Mouse (Mus musculus): ENCODE results near the gene Prrt4.
A peak's percentile ranks its signal among the peaks of the same experiment; 100 is the strongest.
"Not testable (repeated sequence)": the region's sequence is repeated elsewhere in the genome, so short reads cannot be mapped to it uniquely, and the experiment has no call there.

Prrt4 gene

DNA sequence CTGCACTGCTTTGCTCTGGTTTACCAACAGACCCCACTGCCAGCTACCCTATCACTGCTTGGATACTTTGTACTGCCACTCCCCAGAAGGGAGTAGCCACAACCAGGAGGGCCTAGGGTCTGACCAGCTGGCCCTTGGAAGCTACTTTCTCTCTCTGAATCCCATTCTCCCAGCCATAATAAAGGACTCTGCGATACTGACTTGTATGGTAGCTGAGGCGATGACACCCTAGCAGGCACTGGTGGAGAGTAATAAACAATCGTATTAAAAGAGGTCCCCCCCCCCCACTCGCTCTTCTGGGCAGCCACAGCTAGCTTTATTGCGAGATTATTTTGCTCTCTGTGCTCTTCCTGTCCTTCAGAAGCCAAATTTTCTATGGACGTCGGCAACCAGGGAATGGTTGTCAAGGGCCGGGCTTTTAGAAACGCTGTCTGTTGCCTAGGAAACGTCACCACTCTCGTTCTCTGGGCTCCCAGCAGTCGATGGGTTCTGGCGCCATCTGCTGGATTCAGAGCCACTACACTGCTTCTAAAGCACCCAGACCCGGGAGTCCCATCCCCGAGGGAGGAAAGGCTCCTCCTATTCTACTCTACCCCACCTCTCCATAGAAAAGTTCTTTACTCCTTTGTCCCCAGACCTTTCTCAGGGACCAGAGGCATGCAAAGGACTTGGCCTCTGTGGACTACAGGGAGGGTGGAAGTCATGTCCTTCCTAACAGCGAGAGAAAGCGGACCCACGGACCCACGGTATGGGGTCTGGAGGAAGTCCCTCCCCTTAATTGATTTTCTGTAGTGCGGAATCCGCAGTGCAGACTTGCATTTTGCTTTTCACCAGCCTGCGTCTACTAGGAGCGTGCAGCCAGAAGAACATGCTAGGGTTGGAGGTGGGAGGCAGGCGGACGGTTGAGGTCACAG is 19.2 kb upstream of the Prrt4 start:
- peak; percentile 93 for DNase-seq

DNA sequence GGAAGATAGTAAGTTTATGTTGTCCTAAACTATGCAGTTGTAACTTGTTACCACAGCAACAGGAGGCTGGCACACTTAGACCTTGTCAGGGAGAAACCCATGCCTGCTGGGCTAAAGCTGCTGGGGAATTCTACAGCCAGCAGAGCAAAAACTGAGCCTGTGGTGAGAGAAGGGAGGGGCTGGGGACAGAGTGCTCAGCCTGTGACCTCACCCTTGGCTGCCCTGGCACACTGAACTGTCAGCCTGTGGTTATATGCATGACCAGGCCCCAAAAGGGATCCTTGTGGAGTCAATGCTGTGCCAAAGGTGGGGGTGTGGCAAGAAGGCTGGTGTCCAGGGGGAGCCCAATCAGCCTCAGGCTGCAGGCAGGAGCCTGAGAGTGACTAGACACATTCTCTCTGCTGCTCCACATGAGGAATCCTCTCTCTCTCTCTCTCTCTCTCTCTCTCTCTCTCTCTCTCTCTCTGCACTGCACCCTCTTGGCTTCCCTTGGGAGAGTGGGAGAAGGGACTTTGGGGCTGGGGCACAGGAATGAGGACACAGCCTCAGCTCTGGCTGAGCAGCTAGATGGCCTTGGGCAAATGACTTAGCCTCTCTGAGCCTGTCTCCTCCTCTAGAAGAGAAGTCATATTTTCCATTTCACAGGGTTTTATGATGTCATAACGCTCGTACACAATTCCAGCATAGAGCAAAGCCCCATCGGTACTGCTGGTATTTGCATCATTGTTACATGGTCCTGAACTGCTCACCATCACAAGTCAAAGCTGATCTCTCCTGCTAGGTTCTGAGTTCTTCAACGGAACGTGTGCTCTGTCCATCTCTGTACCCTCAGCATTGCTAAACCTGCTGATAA is 16.7 kb upstream of the Prrt4 start:
- peak; percentile 56 for DNase-seq

GRCm38 (mm10) chr6:29195146-29195545 is 15.8 kb upstream of the Prrt4 start:
- no peak for DNase-seq

DNA sequence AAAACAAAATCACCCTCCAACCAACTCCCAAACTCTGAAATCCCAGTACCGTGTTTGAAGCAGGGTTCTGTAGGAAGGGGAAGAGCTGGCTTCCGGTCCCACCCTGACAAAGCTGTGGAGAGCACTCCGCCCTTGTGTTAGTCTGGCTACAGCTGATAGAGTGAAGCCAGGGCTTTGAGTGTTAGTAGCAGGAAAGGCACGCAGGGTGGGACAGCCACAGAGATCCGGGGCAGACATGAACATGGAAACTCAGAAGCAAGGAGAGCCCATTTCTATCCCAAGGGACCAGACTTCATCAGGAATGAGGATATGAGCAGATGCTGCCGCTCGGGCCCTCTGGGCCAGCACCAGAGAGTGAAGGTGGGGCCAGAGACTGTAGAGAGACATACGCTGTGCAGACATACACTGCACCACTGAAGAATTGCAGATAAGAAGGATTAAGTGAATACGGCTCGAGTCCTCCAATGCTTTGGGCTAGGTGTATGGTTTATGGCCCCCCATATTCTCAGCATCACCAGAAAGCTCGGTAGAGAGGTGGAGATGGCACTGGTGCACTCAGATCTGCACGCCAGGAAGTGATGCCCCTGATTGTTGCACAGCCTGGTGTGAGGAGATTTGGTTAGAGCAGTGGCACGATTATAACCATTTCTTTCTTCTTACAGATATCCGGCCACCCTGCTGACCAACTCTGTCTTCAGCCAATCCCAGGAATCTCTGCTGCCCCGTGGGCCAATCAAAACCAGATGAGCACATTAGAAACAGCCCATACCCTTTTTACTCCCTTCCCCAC is 14.8 kb upstream of the Prrt4 start:
- peak; percentile 38 for DNase-seq

GRCm38 (mm10) chr6:29187936-29188335 is 8.6 kb upstream of the Prrt4 start:
- no peak for DNase-seq

GRCm38 (mm10) chr6:29179843-29180242 is 459 bp upstream of the Prrt4 start:
- DNase-seq, result no peak

GRCm38 (mm10) chr6:29177901-29178879 is 1.2 kb downstream of the Prrt4 start:
- DNase-seq, result no peak

DNA sequence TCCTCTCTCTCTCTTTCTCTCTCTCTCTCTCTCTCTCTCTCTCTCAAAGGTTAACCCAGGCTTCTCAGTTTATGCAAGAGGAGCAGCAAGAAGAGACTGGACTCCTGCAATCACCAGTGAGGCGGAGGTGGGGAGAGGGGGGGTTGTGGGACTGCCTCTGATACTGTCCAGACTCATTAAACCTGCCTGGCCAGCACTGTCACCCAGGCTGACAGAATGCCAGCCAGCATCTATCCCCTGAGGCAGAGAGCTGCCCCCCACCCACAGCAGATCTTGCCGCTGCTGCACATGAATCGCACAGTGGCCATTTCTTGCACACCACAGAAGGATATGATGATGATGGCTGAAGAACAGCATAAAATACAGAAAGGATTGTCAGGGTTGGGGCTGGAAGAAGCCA is 4.3 kb downstream of the Prrt4 start:
- DNase-seq, result no peak

DNA sequence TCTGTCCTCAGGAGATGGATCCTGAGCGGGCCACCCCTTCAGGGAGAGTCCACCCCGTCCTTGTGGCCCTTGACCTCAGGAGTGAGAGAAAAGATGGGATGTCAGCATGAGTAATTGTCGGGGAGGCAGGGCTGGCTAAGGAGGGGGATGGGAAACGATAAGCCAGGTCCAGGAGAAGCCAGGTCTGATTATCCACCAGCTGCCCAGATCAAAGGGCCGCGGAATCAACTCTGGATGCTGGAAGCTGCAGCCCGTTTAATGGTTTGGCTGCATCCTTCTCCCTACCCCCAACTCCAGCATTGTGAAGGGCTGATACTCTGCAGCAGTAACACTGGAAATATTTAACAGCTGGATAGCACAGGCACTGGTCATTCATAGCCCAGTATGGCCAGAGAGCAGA is 5.0 kb downstream of the Prrt4 start:
- no peak for DNase-seq

DNA sequence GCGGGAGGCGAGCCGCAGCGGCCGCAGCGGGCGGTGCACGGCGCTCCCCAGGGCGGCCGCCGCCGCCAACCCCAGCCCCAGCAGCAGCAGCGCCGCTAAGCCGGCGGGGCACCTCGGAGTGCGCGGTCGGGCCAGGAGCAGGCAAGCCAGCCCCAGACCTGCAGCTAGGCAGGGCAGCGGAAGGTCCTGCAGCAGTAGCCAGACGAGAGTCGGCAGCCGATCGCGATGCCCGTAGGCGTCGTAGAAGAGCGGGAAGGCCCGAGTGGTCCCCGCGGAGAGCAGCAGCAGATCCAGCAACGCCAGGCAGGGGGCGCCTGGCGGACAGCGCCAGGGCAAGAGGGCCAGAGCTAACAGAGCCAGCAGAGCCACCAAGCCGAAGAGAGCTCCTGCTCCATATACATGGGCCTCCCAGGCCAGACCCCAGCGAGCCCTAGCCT is 8.4 kb downstream of the Prrt4 start:
- peak; percentile 75 for DNase-seq

- peak; percentile 20 for DNase-seq
Observed at GRCm38 (mm10) chr6:29170063-29170921, 9.1 kb downstream of the Prrt4 start.

- DNase-seq, result no peak
Observed at GRCm38 (mm10) chr6:29169675-29170062, 9.7 kb downstream of the Prrt4 start.

DNA sequence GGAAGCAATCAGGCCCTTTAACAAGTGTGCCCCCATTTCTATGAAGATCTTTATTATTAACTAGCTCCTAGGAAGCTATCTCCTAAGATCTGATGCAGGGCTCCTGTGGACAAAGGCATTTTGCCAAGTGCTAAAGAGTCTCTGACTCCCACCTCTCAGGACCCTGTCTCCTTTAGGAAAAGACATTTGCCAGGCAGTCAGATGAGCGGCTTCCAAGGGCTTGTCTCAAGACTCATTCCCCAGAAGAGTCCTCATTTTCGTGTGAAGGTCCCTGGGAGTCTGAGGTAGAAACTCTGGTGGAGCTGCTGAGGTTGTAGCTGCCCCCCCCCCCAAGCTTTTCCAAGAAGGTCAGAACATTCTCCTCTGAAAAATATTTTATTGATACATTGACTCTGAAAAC is 10.5 kb downstream of the Prrt4 start:
- no peak for DNase-seq

DNA sequence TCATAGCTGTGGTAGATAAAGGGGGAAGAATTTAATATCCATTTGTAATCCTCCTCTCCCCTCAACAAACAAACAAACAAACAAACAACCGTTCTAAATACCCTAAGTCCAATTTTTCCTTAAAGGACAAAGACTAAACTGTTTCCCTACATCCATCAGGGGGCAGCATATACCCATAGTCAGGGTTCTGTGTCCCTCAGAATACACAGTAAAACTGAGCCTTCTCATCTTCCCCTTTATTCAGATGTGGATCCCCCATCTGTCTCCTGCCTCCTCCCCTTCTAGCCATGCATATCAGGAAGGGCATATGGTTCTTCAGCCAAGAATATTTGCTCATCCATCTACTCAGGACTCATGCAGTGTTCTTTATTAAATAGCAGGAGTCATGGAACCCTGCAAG is 13.2 kb downstream of the Prrt4 start:
- DNase-seq, result peak; percentile 68

DNA sequence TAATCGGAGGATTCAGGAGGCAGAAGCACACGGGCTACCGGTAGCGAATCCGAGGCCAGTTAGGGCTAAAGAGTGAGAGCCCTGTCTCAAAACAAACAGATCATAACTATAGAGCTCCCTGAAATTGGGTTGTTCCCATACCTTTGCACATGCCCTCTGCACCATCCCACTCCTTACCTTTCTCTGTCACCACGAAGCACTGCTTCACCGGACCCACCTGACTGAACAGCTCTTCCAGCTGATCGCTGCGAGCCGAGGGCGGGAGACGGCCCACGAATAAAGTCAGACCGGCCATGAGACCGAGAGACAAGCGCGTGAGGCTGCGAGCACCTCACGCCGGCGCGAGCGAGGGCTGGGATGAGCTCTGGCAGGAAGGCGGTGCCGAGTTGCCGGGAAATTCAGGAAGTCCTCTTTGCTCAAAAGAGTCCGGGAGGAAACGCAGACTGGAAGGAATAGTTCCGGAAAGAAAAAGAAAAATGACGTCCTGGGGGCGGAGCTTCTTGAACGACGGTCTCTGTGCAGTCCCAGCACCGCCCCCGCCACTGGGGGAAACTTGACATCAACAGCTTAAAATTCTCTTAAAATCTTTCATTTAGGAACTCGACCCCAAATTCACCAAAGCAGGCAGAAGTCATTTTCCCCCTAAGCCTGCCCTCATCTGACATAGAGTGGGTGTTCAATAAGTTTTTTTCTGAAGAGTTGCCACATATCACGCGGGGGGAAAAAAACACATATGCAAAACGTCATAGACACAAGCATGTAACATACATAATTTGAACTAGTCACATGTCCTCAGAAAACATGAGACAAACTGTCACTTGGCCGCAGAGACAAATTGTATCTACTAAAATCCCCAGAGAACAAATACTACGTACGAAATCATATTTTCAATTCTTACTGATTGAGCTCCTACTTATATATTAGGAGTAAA is 14.8 kb downstream of the Prrt4 start, which contains the start of gene Rbm28:
Gene Rbm28 (minus strand): TSS at position 693 of the 931 bp plus-strand sequence.
- DNase-seq, result peak; percentile 94

- DNase-seq, result not testable (repeated sequence)
Observed at GRCm38 (mm10) chr6:29161291-29161690, 18.1 kb downstream of the Prrt4 start.

- DNase-seq, result no peak
Observed at GRCm38 (mm10) chr6:29160786-29161185, 18.6 kb downstream of the Prrt4 start.

GRCm38 (mm10) chr6:29156326-29156725 is 23.1 kb downstream of the Prrt4 start:
- no peak for DNase-seq

GRCm38 (mm10) chr6:29150001-29150400 is 29.4 kb downstream of the Prrt4 start:
- no peak for DNase-seq
